Mouse (Mus musculus) ES-Bruce4 (cell line): Measurements from ENCODE around the gene Fam168a. TPM values are rescaled to one million over a fixed set of nuclear protein-coding genes. Genes with fewer than 3 reads are reported as not detected.

Experiments
- H3K27ac ChIP-seq: 2 replicates; pipeline ENCODE4 v1.5.1; 2012; ENCODE audit warnings: low read length, inconsistent platforms; ENCODE audit not compliant: insufficient read depth
- H3K27me3 ChIP-seq: 2 replicates; pipeline ENCODE4 v1.6.1; 2012; ENCODE audit warnings: mild to moderate bottlenecking, low read length, inconsistent platforms; ENCODE audit not compliant: control insufficient read depth, poor library complexity, insufficient read depth, severe bottlenecking
- H3K36me3 ChIP-seq: 2 replicates; pipeline ENCODE4 v1.6.1; 2012; ENCODE audit warnings: inconsistent platforms, mild to moderate bottlenecking, low read length, moderate library complexity; ENCODE audit not compliant: control insufficient read depth, poor library complexity, insufficient read depth, severe bottlenecking
- H3K4me1 ChIP-seq: one replicate; pipeline ENCODE4 v1.8.1; 2011; ENCODE audit warnings: low read length; ENCODE audit not compliant: control insufficient read depth, insufficient read depth
- H3K4me3 ChIP-seq: 2 replicates; pipeline ENCODE4 v1.5.1; 2011; ENCODE audit warnings: low read depth, mild to moderate bottlenecking, low read length
- H3K9ac ChIP-seq: 2 replicates; pipeline ENCODE4 v1.6.1; 2012; ENCODE audit warnings: low read depth, mild to moderate bottlenecking, inconsistent platforms; ENCODE audit not compliant: poor library complexity, severe bottlenecking
- H3K9me3 ChIP-seq: replicated peaks from 2 replicates; pipeline ENCODE4 v1.6.1; 2012; ENCODE audit warnings: mild to moderate bottlenecking, low read length, inconsistent platforms; ENCODE audit not compliant: control insufficient read depth, poor library complexity, insufficient read depth, severe bottlenecking
- CTCF ChIP-seq: IDR thresholded peaks from one replicate; pipeline ENCODE4 v1.8.1; 2011; ENCODE audit warnings: low read depth, low read length
- EP300 ChIP-seq: IDR thresholded peaks from 2 replicates; pipeline ENCODE4 v1.6.1; 2011; ENCODE audit warnings: low read depth, low read length; ENCODE audit not compliant: insufficient read depth
- POLR2A ChIP-seq: IDR thresholded peaks from one replicate; pipeline ENCODE4 v1.8.1; 2011; ENCODE audit warnings: low read length; ENCODE audit not compliant: insufficient read depth
- polyA plus RNA-seq: library from polyadenylated mRNA; stranded (reverse); fragments of >200 nt; gene quantifications from 2 replicates; pipeline ENCODE4 v1.2.4, GENCODE M21; 2011; ENCODE audit warnings: low read depth; ENCODE audit not compliant: missing spikeins, insufficient read depth, insufficient read length

Gene Fam168a
- polyA plus RNA-seq, 1 experiment, result 27.4 TPM

DNA sequence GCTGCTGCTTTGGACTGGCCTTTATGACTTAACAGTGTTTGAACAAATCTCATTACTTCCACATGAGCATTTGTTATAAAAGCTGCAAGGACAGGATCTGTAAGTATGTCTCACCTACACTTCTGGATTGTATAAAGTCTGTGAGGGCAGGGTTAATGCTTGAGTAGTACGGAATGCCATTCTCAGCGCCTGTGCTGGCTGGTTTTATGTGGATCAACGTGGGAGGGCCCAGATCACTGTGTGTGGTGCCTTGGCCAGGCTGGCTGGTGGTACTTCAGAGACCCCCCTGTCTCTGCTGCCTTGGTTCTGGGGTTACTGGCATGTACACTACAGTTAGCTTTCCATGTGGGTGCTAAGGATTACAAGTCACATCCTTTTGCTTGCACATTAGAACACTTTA, 61.1 kb downstream of the Fam168a start:
- Histone ChIP-seq H3K4me3 (no peak overlapping the region), H3K9me3 (no peaks in the 10 kb centered on the region), H3K36me3 (no peaks in the 10 kb centered on the region; the same call in 1 of the 2 replicates), H3K4me1 (no peaks in the 10 kb centered on the region), H3K27me3 (no peaks in the 10 kb centered on the region), H3K9ac (no peak overlapping the region), H3K27ac (no peak overlapping the region)
- TF ChIP-seq POLR2A (no peak), CTCF (no peak), EP300 (no peak)

DNA sequence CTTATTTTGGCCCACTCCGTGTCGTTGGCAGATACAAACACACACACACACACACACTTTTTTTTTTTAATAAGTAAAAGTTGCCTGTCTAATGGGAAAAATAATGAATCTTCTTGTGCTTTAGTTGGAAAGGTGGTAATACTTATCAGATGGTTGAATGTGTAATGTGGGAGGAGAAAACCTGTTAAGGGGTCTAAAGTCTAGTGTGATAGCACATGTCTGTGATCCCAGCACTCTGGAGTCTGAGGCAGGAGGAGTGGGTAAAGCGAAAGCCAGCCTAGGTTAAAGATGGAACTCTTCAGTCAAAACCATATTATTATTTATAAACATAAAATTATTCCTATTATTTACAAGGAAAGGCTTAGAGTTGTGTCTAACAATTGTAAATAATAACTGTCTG, 61.6 kb downstream of the Fam168a start:
- H3K9ac ChIP-seq, result no peak overlapping the region

DNA sequence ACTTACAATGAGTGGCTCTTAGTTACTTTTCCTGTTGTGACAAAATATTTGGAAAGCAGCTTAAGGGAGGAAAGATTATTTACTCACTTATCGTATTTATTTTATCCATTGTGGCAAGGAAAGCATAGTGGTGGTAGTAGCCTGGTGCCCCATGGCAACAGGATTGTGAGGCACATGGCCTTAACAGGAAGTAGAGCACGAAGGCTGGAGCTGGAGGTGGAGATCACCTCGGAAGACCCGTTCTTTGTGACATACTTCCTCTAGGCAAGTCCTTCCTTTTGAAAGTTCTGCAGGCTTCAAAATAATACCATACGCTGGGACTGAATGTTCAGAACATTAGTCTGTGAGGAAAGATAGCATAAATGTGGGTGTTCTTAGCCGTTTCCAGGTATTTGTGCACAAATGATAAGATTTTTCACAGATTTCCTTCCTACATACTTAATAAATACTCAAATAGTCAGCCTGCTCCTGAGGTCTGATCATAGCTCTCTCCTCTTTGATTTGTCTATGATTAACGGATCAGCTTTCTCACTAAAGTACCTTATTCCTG, 63.2 kb downstream of the Fam168a start:
- Histone ChIP-seq H3K9ac (no peak overlapping the region), H3K4me3 (no peak overlapping the region), H3K36me3 (no peaks in the 10 kb centered on the region; the same call in 1 of the 2 replicates), H3K4me1 (no peaks in the 10 kb centered on the region), H3K9me3 (no peaks in the 10 kb centered on the region), H3K27ac (no peak overlapping the region), H3K27me3 (no peaks in the 10 kb centered on the region)
- TF ChIP-seq CTCF (no peak), EP300 (no peak), POLR2A (no peak)

More for the DNA sequence above, 61.6 kb downstream of the Fam168a start:
- no peaks in the 10 kb centered on the region; the same call in 1 of the 2 replicates for H3K36me3 ChIP-seq
- no peak overlapping the region for H3K4me3 ChIP-seq
- no peaks in the 10 kb centered on the region for H3K9me3 ChIP-seq
- no peak for TF ChIP-seq EP300
- no peak for TF ChIP-seq CTCF
- TF ChIP-seq POLR2A, result no peak
- H3K4me1 ChIP-seq, result no peaks in the 10 kb centered on the region
- H3K27ac ChIP-seq, result no peak overlapping the region
- no peaks in the 10 kb centered on the region for H3K27me3 ChIP-seq

DNA sequence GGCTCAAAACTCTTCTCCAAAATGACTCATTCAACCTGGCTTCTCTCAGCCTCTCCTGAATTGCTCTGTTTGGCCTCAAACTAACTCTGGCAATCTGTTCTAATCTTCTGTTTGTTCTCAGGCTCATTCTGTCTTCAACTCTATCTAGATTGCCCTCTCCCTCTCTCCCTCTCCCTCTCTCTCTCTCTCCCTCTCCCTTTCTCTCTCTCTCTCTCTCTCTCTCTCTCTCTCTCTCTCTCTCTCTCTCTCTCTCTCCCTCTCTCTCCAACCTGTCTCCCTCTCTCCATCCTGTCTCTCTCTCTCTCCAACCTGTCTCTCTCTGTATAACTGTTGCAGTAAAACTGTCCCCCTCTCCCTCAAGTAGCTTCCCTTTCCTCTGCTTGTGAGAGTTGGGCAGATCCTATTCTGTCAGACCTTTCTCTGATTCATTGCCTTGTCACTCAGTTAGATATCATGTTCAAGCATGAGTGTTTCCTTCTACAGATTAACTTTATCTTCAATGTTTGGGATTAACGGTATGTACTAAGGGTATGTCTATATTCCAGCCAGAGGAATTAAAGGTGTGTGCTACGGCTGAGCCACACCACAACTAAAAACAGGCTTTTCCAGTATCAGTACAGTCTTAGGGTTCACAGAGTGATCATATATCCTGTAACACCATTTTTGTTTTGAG, 64.4 kb downstream of the Fam168a start:
- Histone ChIP-seq H3K27me3 (no peaks in the 10 kb centered on the region), H3K9ac (no peak overlapping the region), H3K27ac (no peak overlapping the region), H3K9me3 (no peaks in the 10 kb centered on the region), H3K4me3 (no peak overlapping the region), H3K36me3 (no peaks in the 10 kb centered on the region; the same call in 1 of the 2 replicates), H3K4me1 (no peaks in the 10 kb centered on the region)
- TF ChIP-seq EP300 (no peak), POLR2A (no peak), CTCF (no peak)

DNA sequence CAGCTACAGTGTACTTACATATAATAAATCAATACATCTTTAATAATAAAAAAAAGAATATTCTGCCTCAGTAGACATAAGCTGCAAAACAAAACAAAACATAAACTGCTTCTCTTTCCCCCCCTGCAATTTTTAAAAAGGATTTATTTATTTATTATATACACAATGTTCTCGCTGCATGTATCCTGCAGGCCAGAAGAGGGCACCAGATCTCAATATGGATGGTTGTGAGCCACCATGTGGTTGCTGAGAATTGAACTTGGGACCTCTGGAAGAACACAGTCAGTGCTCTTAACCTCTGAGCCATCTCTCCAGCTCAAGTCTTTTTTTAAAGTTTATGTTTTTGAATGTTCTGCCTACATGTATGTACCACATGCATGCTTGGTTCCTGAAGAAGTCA, 67.8 kb downstream of the Fam168a start:
- Histone ChIP-seq H3K4me1 (no peaks in the 10 kb centered on the region), H3K36me3 (no peaks in the 10 kb centered on the region; the same call in 1 of the 2 replicates), H3K27ac (no peak overlapping the region), H3K27me3 (no peaks in the 10 kb centered on the region), H3K4me3 (no peak overlapping the region), H3K9ac (no peak overlapping the region), H3K9me3 (no peaks in the 10 kb centered on the region)
- TF ChIP-seq CTCF (peak; percentile 34), POLR2A (no peak)

DNA sequence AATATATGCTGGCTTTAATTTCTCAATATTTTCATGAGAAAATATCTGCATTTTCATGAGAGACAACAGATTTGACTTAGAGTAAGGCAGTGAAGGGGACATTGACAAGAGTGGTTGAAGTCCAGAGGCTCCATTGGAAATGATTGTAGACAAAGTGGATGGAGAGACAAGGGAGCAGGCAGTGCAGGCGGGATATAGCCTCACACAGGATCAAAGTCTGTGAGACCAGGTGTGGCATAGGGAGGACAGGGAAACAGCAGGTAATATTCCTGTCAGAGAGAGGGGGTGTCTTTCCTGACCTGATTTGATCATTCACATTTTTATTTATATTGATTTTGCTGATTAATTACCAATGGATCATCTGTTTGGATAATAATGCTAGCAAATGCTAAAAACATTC, 69.4 kb downstream of the Fam168a start:
- Histone ChIP-seq H3K9me3 (no peaks in the 10 kb centered on the region), H3K27me3 (no peaks in the 10 kb centered on the region), H3K9ac (no peak overlapping the region)

More for the DNA sequence above, 69.4 kb downstream of the Fam168a start:
- no peak for TF ChIP-seq POLR2A
- TF ChIP-seq EP300, result no peak
- no peak for TF ChIP-seq CTCF
- Histone ChIP-seq H3K4me1 (no peaks in the 10 kb centered on the region), H3K4me3 (no peak overlapping the region), H3K36me3 (no peaks in the 10 kb centered on the region), H3K27ac (no peak overlapping the region)
